Mouse (Mus musculus): ENCODE data around the gene Srpr.

The Srpr gene

GRCm38 (mm10) chr9:35199772-35200471 is at the start of gene Srpr, which contains the start of gene Tirap:
TSS of gene Srpr (plus strand) at chr9:35200175.
TSS of gene Tirap (minus strand) at chr9:35200291.
- DNase-seq: peak; percentile 94

GRCm38 (mm10) chr9:35152923-35153322 is 47.1 kb upstream of the Srpr start:
- DNase-seq: no peak

- no peak for DNase-seq
Observed at GRCm38 (mm10) chr9:35156002-35156710, 43.8 kb upstream of the Srpr start.

- no peak for DNase-seq
Observed at GRCm38 (mm10) chr9:35156862-35157261, 43.1 kb upstream of the Srpr start.

GRCm38 (mm10) chr9:35158477-35158876 is 41.5 kb upstream of the Srpr start:
- no peak for DNase-seq

- no peak for DNase-seq
Observed at GRCm38 (mm10) chr9:35160662-35161061, 39.3 kb upstream of the Srpr start.

GRCm38 (mm10) chr9:35161721-35162120 is 38.3 kb upstream of the Srpr start:
- DNase-seq: no peak

- no peak for DNase-seq
Observed at GRCm38 (mm10) chr9:35163011-35163690, 36.8 kb upstream of the Srpr start.

- DNase-seq: no peak
Observed at GRCm38 (mm10) chr9:35164142-35164874, 35.7 kb upstream of the Srpr start.

- DNase-seq: peak; percentile 19
Observed at GRCm38 (mm10) chr9:35166144-35166797, 33.7 kb upstream of the Srpr start.

- DNase-seq: no peak
Observed at GRCm38 (mm10) chr9:35166798-35167635, 33.0 kb upstream of the Srpr start.

GRCm38 (mm10) chr9:35170071-35170470 is 29.9 kb upstream of the Srpr start:
- no peak for DNase-seq

- no peak for DNase-seq
Observed at GRCm38 (mm10) chr9:35173331-35173730, 26.6 kb upstream of the Srpr start.

GRCm38 (mm10) chr9:35175251-35176123 is 24.5 kb upstream of the Srpr start, which contains the start of gene Dcps:
TSS of gene Dcps (minus strand) at chr9:35176061.
- DNase-seq: peak; percentile 95

- DNase-seq: no peak
Observed at GRCm38 (mm10) chr9:35176124-35176659, 23.8 kb upstream of the Srpr start.

GRCm38 (mm10) chr9:35182832-35183231 is 17.1 kb upstream of the Srpr start:
- DNase-seq: no peak

GRCm38 (mm10) chr9:35183359-35183758 is 16.6 kb upstream of the Srpr start:
- peak; percentile 19 for DNase-seq

- no peak for DNase-seq
Observed at GRCm38 (mm10) chr9:35186430-35186829, 13.5 kb upstream of the Srpr start.

GRCm38 (mm10) chr9:35187351-35187903 is 12.5 kb upstream of the Srpr start:
- no peak for DNase-seq

GRCm38 (mm10) chr9:35188700-35189099 is 11.3 kb upstream of the Srpr start:
- DNase-seq: no peak
